Mouse (Mus musculus): Measurements from ENCODE around the gene Ccnt2.

Gene Ccnt2

DNA sequence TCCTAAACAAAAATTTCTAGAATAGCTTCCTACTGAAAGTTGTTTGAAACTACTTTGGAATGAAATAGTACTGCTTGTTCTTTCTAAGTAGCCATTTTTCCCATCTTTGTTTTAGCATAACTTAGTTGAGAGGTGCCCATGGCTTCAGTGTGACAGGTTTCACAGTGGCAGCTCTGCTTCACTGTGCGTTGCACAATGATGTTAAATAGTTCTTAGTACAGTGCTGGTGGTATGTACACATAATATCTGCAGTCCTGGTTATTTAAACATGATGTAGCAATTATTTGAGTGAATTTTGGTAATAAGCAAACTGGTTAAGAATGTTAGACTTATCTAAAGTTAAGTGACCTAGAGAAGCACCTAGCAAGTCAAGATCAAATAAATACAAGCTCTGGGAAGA, 19.5 kb downstream of the Ccnt2 start:
- no peak for DNase-seq (ENCODE audit: low spot score in 2 of 2)

DNA sequence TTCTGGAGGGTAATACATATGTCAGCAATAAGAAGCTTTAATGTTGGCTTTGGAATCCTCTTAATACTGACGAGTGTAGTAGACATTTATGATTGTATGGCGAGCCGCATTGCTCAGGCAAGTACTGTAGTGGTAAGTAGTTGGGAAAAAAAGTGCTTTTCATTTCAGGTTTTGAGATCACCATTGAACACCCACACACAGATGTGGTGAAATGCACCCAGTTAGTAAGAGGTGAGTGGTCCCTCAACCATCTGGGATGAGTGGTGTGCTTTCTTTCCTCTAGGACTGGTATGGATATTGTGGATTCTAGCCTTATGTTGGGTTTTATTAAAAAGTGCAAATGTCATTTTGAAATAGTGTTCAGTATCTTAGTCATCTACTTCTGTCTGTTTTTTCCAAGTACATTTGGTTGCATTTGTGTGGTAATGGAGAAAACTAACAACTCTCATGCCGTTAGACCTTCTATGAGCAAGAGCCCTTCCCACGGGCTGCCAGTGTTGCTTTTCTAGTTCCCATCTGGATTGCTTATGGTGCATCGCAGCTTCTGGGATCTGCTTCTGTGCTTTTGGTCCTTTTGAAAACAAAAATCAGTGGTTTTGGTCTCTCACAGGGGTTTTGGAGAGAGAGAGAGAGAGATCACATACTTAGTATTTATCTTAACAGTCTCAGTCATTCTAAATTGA, 21.3 kb downstream of the Ccnt2 start:
- DNase-seq (ENCODE audit: low spot score in 2 of 2): no peak

DNA sequence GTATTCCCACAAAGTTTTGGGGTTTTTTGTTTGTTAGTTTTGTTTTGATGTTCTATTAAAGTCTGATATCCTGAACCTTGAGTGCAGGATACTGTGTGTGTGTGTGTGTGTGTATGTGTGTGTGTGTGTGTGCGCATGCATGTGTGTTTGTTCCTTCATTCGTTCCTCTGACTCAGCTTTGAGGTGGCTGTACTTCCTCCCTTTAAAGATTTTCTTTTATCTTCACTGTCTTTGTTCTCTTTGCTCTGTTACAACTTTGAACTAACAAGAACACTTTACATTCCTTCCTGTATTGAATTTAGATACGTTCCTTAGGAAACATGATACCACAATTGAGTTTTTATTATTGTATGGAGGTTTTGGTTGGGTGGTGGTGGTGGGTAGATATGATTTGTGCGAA, 22.4 kb downstream of the Ccnt2 start:
- DNase-seq (ENCODE audit: low spot score in 2 of 2): no peak

DNA sequence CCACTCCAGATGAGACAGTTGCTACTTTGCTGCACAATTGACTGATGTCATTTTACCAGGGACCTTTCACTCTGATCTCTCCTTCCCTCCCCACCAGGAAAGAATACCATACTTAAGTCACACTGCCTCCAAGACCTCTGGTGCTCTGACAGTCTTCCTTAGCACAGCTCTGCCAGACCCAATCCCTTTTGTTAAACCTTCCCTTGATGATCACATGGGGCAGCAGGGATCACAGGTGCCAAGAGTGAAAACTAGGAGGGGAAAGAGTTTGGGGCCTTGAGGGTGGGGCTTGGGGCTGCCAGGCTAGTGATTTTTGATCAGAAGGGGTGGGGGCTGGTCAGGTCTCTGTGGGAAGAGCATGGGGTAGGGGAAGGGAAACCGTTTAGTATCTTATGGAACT, 22.8 kb downstream of the Ccnt2 start:
- DNase-seq (ENCODE audit: low spot score in 2 of 2): no peak

DNA sequence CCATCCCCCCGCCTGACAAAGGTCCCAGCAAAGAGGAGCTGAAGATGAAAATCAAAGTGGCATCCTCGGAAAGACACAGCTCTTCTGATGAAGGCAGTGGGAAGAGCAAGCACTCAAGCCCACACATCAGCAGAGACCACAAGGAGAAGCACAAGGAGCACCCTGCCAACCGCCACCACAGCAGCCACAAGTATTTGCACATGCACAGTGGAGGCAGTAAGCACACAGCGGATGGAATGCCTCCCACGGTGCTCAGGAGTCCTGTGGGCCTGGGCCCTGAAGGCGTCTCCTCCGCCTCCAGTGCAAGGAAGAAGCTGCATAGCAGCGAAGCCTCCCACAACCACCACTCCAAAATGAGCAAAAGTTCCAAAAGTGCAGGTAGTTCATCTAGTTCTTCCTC, 29.0 kb downstream of the Ccnt2 start:
- no peak for DNase-seq (ENCODE audit: low spot score in 2 of 2)

DNA sequence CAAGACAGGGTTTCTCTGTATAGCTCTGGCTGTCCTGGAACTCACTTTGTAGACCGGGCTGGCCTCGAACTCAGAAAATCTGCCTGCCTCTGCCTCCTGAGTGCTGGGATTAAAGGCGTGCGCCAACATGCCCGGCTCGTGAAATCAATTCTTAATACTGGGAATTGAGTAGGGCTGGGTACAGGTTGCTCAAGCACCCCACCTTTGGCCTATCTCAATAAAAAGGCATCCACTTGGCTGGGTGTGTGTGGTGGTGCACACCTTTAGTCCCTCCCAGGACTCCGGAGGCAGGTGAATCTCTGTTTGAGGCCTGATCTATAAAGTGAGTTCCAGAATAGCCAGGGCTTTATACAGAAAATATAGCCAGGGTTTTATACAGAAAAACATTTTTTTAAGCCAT, 34.7 kb downstream of the Ccnt2 start:
- DNase-seq (ENCODE audit: low spot score in 2 of 2): no peak

DNA sequence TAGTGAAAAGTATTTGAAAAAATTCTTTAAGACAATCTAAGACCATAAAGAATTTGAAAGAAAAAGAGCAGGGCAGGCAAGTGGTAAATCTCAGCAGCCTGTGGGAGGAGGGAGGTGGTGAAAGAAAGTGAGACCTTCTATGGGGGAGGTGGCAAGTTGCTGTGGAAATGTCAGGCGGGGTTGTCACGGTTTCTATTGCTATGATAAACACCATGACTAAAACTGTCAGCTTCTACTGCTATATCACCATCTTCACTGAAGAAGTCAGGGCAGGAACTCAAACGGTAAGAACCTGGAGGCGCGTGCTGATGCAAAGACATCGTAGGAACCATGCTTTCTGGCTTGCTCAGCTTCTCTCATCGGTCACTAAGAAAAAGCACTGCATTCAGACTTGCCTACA, 39.0 kb downstream of the Ccnt2 start:
- DNase-seq (ENCODE audit: low spot score in 2 of 2): no peak

DNA sequence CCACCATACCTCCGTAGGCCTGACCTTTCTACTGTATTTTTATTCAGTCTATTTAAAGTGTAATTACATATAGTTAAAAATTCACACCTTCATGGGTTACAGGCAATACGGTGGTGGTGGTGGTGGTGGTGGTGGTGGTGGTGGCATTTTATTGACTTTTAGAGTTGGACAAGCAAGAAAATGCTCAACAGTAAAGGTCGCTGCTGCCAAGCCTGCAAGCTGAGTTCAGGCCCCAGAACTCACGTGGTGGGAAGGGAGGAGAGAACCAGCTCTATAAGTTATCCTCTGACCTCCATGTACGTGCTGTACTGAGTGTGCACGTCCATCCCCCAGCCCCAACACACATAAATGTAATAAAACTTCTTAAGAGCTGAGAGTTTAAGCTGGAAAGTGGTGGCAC, 42.4 kb downstream of the Ccnt2 start:
- DNase-seq (ENCODE audit: low spot score in 2 of 2): no peak

DNA sequence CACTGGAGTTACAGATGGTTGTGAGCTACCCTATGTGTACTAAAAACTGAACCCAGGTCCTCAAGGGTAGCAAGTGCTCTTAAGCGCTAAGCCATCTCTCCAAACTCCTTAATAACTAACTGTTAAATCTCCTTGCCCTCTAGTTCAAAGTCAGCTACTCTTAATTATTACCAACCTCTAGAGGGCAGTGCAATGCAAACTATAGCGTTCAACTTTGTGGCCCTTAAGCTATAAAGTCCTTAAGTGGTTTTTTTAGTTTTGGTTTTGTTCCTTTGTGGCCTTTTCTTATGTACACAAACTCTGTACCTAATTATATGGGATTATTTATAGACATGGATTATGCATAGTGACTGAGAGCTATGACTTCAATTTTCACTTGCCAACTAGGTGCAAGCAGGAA, 53.4 kb downstream of the Ccnt2 start:
- no peak for DNase-seq (ENCODE audit: low spot score in 2 of 2)

DNA sequence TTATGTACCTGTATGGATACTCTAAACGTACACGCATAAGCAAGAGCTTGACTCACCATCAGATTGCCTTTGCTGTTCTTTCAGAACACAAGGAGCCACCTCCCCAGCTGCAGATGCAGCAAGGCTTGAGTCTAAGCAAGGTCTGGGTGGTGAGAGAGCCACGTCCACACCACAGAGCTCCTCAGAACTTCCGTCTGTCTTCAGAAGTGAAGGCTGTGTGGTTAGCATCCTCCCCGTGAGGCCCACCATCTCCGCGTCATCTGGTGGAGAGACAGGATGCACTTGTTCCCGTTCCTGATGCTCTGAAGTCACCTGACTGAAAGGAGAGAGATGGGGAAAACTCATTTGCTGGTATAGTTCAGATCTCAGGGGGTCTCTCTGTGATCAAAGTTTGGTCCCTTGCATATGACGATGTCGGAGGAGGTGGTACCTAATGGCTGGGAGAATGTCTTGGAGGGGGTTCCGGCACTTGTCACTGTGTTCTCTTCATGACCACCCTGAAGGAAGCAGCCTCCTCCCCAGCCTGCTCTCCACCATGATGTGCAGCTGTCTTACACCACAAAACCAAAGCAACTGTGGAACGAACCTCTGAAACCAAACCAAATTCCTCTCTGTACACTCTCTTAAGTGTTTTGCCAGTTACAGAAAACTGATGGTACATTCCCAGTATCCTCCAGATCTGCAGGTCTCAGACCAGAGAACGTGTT, 56.4 kb downstream of the Ccnt2 start:
- no peak for DNase-seq (ENCODE audit: low spot score in 2 of 2)

DNA sequence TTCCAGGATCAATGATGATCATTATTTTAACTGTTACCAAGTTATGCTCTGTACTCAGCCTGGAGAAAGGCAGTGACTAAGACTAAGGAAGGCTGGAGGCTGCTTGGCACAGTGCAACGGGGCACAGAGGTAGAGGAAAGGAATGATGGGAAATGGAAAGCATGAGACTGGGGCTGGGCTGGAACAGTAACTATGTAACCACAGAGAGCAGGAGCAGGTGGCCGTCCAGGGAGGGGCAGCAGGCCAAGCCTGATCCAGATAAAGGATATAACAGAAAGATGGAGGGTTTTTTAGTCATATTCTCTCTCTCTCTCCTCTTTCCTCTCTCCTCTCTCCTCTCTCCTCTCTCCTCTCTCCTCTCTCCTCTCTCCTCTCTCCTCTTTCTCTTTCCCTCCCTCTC, 59.8 kb downstream of the Ccnt2 start:
- DNase-seq (ENCODE audit: low spot score in 2 of 2): no peak

DNA sequence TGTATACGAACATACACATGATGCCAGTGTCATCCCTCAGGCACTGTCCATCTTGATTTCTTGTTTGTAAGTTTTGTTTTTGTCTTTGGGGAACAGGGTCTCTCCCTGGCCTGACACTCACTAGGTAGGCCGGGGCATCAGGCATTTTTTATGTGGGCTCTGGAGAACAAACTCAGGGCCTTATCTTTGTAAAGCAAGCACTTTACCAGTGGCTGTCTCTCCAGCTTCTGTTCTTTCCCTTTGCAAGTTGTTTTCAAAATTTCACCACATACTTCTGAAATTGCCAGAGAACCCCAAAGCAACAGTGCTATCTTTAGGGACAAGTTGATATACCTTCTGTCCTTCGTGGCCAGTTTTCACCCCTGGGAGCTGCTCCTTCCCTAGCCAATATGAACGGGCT, 60.2 kb downstream of the Ccnt2 start:
- no peak for DNase-seq (ENCODE audit: low spot score in 2 of 2)

DNA sequence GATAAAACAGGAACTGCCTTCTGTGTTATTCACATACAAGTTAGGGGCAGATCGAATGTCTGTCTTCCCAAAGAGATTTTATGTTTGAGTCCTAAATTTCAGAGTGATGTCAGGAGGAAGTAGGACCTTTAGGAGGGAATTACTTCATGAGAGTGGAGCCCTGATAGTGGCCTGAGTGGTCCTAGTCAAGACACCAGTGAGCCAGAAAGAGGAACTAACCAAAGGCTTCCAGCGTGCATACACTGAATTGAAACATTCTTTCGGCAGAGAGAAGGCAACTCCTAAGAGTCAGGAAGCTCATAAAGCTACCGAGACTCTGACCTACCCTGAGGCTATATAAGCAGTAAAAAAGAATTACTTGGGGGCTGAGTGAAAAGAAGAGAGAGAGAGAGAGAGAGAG, 62.7 kb downstream of the Ccnt2 start:
- DNase-seq (ENCODE audit: low spot score in 2 of 2): no peak

DNA sequence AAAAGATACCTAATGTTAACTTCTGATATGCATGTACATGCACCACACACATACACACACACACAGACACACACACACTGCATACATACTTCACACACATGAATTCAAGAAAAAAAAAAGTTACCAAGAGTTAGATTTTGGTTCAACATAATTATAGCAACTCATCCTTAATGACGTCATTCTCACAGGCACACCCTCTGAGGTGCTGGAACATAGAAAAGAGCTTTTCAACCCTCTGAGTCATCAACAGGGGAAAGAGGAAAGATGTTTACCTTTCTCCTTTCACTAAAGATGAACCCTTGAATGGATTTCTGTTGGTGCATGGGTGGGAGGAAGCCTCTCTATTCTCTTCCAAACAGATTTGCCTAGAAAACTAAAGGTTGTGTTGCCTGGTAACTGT, 64.6 kb downstream of the Ccnt2 start:
- no peak for DNase-seq (ENCODE audit: low spot score in 2 of 2)

DNA sequence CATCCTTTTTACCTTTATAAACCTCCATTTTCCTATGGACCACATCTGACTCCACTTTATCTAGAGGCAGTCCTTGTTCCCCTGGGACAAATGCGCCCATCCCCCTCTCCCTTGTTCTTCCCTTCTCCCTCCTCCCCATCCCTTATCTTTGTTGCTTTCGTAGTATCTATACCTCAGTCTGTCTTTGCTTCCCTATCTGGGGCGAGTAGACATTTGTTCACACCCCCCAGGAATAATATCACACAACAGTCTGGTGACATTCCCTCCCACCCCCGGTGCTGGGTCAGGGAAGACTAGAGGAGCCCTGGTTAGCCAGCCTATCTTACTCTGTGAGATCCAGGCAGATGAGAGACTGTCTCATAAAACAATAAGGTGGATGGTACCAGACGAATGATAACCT, 71.5 kb downstream of the Ccnt2 start:
- no peak for DNase-seq (ENCODE audit: low spot score in 2 of 2)

DNA sequence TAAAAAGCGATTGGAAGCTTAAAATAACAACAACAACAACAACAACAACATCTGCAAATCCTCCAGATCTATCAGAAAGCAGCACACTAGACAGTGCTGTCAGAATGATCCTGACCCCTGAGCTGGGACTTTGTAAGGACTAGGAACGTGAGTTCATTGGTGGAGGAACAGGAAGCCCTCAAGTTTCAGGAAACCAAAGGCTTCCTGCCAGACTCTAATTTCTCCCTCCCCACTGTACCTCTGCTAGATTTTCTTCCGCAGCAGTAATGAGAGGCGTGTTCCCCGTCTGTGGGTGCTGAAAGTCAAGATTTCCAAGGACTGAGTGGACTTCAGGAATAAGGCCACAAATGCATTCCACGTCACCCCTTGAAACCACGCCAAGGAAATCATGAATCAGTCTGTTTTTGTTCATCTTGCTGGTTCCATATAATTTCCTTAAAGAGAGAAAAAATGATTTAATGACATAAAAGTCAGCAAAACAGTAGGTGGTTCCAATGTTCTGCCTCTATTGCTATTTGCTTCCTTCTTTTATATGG, 76.2 kb downstream of the Ccnt2 start:
- DNase-seq (ENCODE audit: low spot score in 2 of 2): no peak

DNA sequence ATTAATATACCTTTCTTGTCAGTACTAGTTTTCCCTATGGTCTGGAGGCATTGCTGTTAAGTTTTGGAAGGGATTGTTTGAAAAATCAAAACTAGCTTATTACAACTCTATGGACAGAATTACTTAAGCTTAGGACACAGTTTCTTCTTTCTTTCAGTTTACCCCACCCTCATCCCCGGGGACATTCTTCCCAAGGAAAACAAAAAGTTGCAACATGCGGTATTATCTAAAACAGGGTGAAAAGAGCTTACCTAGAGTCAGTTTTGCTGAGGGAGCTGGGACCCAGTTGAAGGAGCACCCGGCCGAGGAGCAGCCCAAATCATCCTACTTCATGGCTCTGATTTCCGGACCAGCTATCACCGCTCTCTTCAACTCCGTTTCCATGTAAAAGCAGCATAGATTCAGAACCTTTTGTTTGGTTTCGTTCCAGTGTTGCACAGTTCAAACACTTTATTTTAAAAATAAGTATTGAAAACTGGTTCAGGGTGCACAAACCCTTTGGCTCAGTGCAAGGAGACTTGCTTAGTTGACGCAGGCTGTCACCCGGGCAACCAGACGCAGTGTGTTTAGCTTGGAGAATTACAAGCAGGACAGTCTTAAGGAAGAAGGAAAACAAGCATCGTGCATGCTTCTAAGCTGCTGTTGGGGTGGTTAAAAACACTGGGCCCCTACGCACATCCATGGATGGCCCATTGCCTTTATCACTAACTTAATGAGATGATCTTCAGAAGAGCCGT, 80.7 kb downstream of the Ccnt2 start, which contains the start of gene Map3k19:
Map3k19 (minus strand) TSS at position 546 of the 737 bp plus-strand sequence.
- DNase-seq (ENCODE audit: low spot score in 2 of 2): no peak
